Mouse (Mus musculus): ENCODE results near the gene Eif4g1. TPM values are rescaled to one million over a fixed set of nuclear protein-coding genes. Genes with fewer than 3 reads are reported as not detected.

Gene Eif4g1
- polyA plus RNA-seq, 1 experiment from 2014 or later, result 171 TPM

GRCm38 (mm10) chr16:20695622-20696323, 27.7 kb downstream of the Eif4g1 start:
- 4% methylated on average over 46 of the region's 46 CpGs for WGBS
- peaks cover 15% of the 10 kb centered on the region for H3K4me1 ChIP-seq (replicated peaks; ENCODE audit: control insufficient read depth, insufficient read depth, low read length)
- peak overlapping the region; percentile 27 for H3K4me3 ChIP-seq (ENCODE audit: low read depth, low read length)
- 0 out of 2 replicates have a peak overlapping the region, but pooled peaks have one; percentile 28 for H3K27ac ChIP-seq (ENCODE audit: low read depth)
- peak; percentile 44 for ATAC-seq (replicated peaks; ENCODE audit: low FRiP score, low TSS enrichment, low read depth)
- DNase-seq (ENCODE audit: low spot score), result peak; percentile 86
- H3K4me2 ChIP-seq (ENCODE audit: low read length), result peak overlapping the region; percentile 61
- no peaks in the 10 kb centered on the region for H3K9me3 ChIP-seq (ENCODE audit: control insufficient read depth, low read length)
- H3K27me3 ChIP-seq (replicated peaks; ENCODE audit: control insufficient read depth, insufficient read depth, low read length), result no peaks in the 10 kb centered on the region
- peak overlapping the region; percentile 41 for H3K9ac ChIP-seq (ENCODE audit: low read length)
- peaks cover 19% of the 10 kb centered on the region for H3K36me3 ChIP-seq (ENCODE audit: control insufficient read depth, insufficient read depth, low read length)

GRCm38 (mm10) chr16:20699266-20699665, 31.2 kb downstream of the Eif4g1 start:
- H3K36me3 ChIP-seq (ENCODE audit: control insufficient read depth, insufficient read depth, low read length), result peaks cover 11% of the 10 kb centered on the region; the same call in 1 of the 2 replicates
- 78% methylated on average over 5 of the region's 5 CpGs for WGBS
- no peak overlapping the region for H3K4me2 ChIP-seq (ENCODE audit: low read length)
- H3K27ac ChIP-seq (ENCODE audit: low read depth), result no peak overlapping the region
- H3K4me3 ChIP-seq (ENCODE audit: low read depth, low read length), result no peak overlapping the region
- no peak for DNase-seq (ENCODE audit: low spot score)
- no peak overlapping the region for H3K9ac ChIP-seq (ENCODE audit: low read length)
- H3K4me1 ChIP-seq (replicated peaks; ENCODE audit: control insufficient read depth, insufficient read depth, low read length), result peaks cover 22% of the 10 kb centered on the region
- ATAC-seq (replicated peaks; ENCODE audit: low FRiP score, low TSS enrichment, low read depth), result no peak
- H3K27me3 ChIP-seq (replicated peaks; ENCODE audit: control insufficient read depth, insufficient read depth, low read length), result no peaks in the 10 kb centered on the region
- no peaks in the 10 kb centered on the region for H3K9me3 ChIP-seq (ENCODE audit: control insufficient read depth, low read length)

- no peak for DNase-seq (ENCODE audit: low spot score)
- ATAC-seq (replicated peaks; ENCODE audit: low FRiP score, low TSS enrichment, low read depth), result no peak
- Histone ChIP-seq H3K9me3 (ENCODE audit: control insufficient read depth, low read length) (no peaks in the 10 kb centered on the region), H3K4me3 (ENCODE audit: low read depth, low read length) (no peak overlapping the region), H3K27me3 (replicated peaks; ENCODE audit: control insufficient read depth, insufficient read depth, low read length) (no peaks in the 10 kb centered on the region), H3K4me1 (replicated peaks; ENCODE audit: control insufficient read depth, insufficient read depth, low read length) (peaks cover 22% of the 10 kb centered on the region), H3K36me3 (ENCODE audit: control insufficient read depth, insufficient read depth, low read length) (peaks cover 11% of the 10 kb centered on the region; the same call in 1 of the 2 replicates), H3K4me2 (ENCODE audit: low read length) (no peak overlapping the region), H3K27ac (ENCODE audit: low read depth) (no peak overlapping the region), H3K9ac (ENCODE audit: low read length) (no peak overlapping the region)
- whole genome bisulfite sequencing, result 54% methylated on average over 5 of the region's 5 CpGs
Measured at GRCm38 (mm10) chr16:20700036-20700435, 31.9 kb downstream of the Eif4g1 start.

GRCm38 (mm10) chr16:20701316-20701715, 33.2 kb downstream of the Eif4g1 start:
- no peak for DNase-seq (ENCODE audit: low spot score)
- no peak for ATAC-seq (replicated peaks; ENCODE audit: low FRiP score, low TSS enrichment, low read depth)
- H3K4me2 ChIP-seq (ENCODE audit: low read length), result no peak overlapping the region
- no peak overlapping the region; the same call in 1 of the 2 replicates for H3K9ac ChIP-seq (ENCODE audit: low read length)
- H3K4me3 ChIP-seq (ENCODE audit: low read depth, low read length), result no peak overlapping the region
- WGBS, result 55% methylated on average over 7 of the region's 7 CpGs
- no peaks in the 10 kb centered on the region for H3K27me3 ChIP-seq (replicated peaks; ENCODE audit: control insufficient read depth, insufficient read depth, low read length)
- H3K36me3 ChIP-seq (ENCODE audit: control insufficient read depth, insufficient read depth, low read length), result peaks cover 23% of the 10 kb centered on the region
- H3K4me1 ChIP-seq (replicated peaks; ENCODE audit: control insufficient read depth, insufficient read depth, low read length), result peaks cover 15% of the 10 kb centered on the region
- 0 out of 2 replicates have a peak overlapping the region, but pooled peaks have one; percentile 33 for H3K27ac ChIP-seq (ENCODE audit: low read depth)
- no peaks in the 10 kb centered on the region for H3K9me3 ChIP-seq (ENCODE audit: control insufficient read depth, low read length)

- H3K4me2 ChIP-seq (ENCODE audit: low read length), result no peak overlapping the region
- H3K4me1 ChIP-seq (replicated peaks; ENCODE audit: control insufficient read depth, insufficient read depth, low read length), result peaks cover 15% of the 10 kb centered on the region
- peak overlapping the region; percentile 10 for H3K9ac ChIP-seq (ENCODE audit: low read length)
- 21% methylated on average over 12 of the region's 12 CpGs for WGBS
- H3K4me3 ChIP-seq (ENCODE audit: low read depth, low read length), result no peak overlapping the region
- H3K27me3 ChIP-seq (replicated peaks; ENCODE audit: control insufficient read depth, insufficient read depth, low read length), result no peaks in the 10 kb centered on the region
- H3K36me3 ChIP-seq (ENCODE audit: control insufficient read depth, insufficient read depth, low read length), result peaks cover 28% of the 10 kb centered on the region
- no peak for ATAC-seq (replicated peaks; ENCODE audit: low FRiP score, low TSS enrichment, low read depth)
- DNase-seq (ENCODE audit: low spot score), result no peak
- H3K9me3 ChIP-seq (ENCODE audit: control insufficient read depth, low read length), result no peaks in the 10 kb centered on the region
- H3K27ac ChIP-seq (ENCODE audit: low read depth), result 0 out of 2 replicates have a peak overlapping the region, but pooled peaks have one; percentile 33
Measured at GRCm38 (mm10) chr16:20701729-20702521, 33.8 kb downstream of the Eif4g1 start.

GRCm38 (mm10) chr16:20702522-20702893, 34.4 kb downstream of the Eif4g1 start:
- H3K9ac ChIP-seq (ENCODE audit: low read length), result peak overlapping the region; percentile 7; the same call in 1 of the 2 replicates
- H3K27ac ChIP-seq (ENCODE audit: low read depth), result no peak overlapping the region
- no peak overlapping the region for H3K4me2 ChIP-seq (ENCODE audit: low read length)

GRCm38 (mm10) chr16:20703071-20703470, 35.0 kb downstream of the Eif4g1 start:
- H3K27me3 ChIP-seq (replicated peaks; ENCODE audit: control insufficient read depth, insufficient read depth, low read length), result no peaks in the 10 kb centered on the region
- no peak overlapping the region for H3K4me2 ChIP-seq (ENCODE audit: low read length)
- DNase-seq (ENCODE audit: low spot score) (no peak), ATAC-seq (replicated peaks; ENCODE audit: low FRiP score, low TSS enrichment, low read depth) (no peak; the same call in 1 of the 2 replicates)
- peaks cover 15% of the 10 kb centered on the region for H3K4me1 ChIP-seq (replicated peaks; ENCODE audit: control insufficient read depth, insufficient read depth, low read length)
- H3K27ac ChIP-seq (ENCODE audit: low read depth), result no peak overlapping the region
- no peak overlapping the region for H3K9ac ChIP-seq (ENCODE audit: low read length)
- no peak overlapping the region for H3K4me3 ChIP-seq (ENCODE audit: low read depth, low read length)
- H3K36me3 ChIP-seq (ENCODE audit: control insufficient read depth, insufficient read depth, low read length), result peaks cover 40% of the 10 kb centered on the region
- no peaks in the 10 kb centered on the region for H3K9me3 ChIP-seq (ENCODE audit: control insufficient read depth, low read length)
- WGBS, result 95% methylated on average over 10 of the region's 10 CpGs

More at GRCm38 (mm10) chr16:20702522-20702893, 34.4 kb downstream of the Eif4g1 start:
- 14% methylated on average over 8 of the region's 8 CpGs for WGBS
- Histone ChIP-seq H3K36me3 (ENCODE audit: control insufficient read depth, insufficient read depth, low read length) (peaks cover 34% of the 10 kb centered on the region), H3K4me1 (replicated peaks; ENCODE audit: control insufficient read depth, insufficient read depth, low read length) (peaks cover 15% of the 10 kb centered on the region), H3K9me3 (ENCODE audit: control insufficient read depth, low read length) (no peaks in the 10 kb centered on the region), H3K27me3 (replicated peaks; ENCODE audit: control insufficient read depth, insufficient read depth, low read length) (no peaks in the 10 kb centered on the region), H3K4me3 (ENCODE audit: low read depth, low read length) (no peak overlapping the region)
- DNase-seq (ENCODE audit: low spot score) (peak; percentile 81), ATAC-seq (replicated peaks; ENCODE audit: low FRiP score, low TSS enrichment, low read depth) (peak; percentile 68)

GRCm38 (mm10) chr16:20703699-20704400, 35.7 kb downstream of the Eif4g1 start:
- DNase-seq (ENCODE audit: low spot score) (no peak), ATAC-seq (replicated peaks; ENCODE audit: low FRiP score, low TSS enrichment, low read depth) (no peak)
- H3K4me3 ChIP-seq (ENCODE audit: low read depth, low read length), result no peak overlapping the region
- no peaks in the 10 kb centered on the region for H3K27me3 ChIP-seq (replicated peaks; ENCODE audit: control insufficient read depth, insufficient read depth, low read length)
- peaks cover 15% of the 10 kb centered on the region for H3K4me1 ChIP-seq (replicated peaks; ENCODE audit: control insufficient read depth, insufficient read depth, low read length)
- no peak overlapping the region for H3K4me2 ChIP-seq (ENCODE audit: low read length)
- H3K27ac ChIP-seq (ENCODE audit: low read depth), result no peak overlapping the region
- H3K9me3 ChIP-seq (ENCODE audit: control insufficient read depth, low read length), result no peaks in the 10 kb centered on the region
- no peak overlapping the region for H3K9ac ChIP-seq (ENCODE audit: low read length)
- H3K36me3 ChIP-seq (ENCODE audit: control insufficient read depth, insufficient read depth, low read length), result peaks cover 48% of the 10 kb centered on the region
- 89% methylated on average over 6 of the region's 6 CpGs for WGBS
